Mouse (Mus musculus) midbrain, embryonic 14.5 days (tissue): ENCODE measurements around the gene Casz1. TPM values are rescaled to one million over a fixed set of nuclear protein-coding genes. Genes with fewer than 3 reads are reported as not detected.

Experiments used
- ATAC-seq: fragments of 200-750 bp; cut with Nextera tagmentation; 2 replicates; pipeline ENCODE4 v1.8.0; 2017; ENCODE audit warnings: moderate number of reproducible peaks, moderate library complexity; ENCODE audit not compliant: low FRiP score, low TSS enrichment
- DNase-seq: peaks from one replicate; pipeline ENCODE4 v3.0.0-alpha.2; 2015
- H3K27ac ChIP-seq: fragments of 300-500 bp; sonication (generic); replicated peaks from 2 replicates; pipeline ENCODE4 v1.5.1; 2014; ENCODE audit warnings: mild to moderate bottlenecking, low read depth, low read length, moderate library complexity
- H3K27me3 ChIP-seq: fragments of 300-500 bp; sonication (generic); 2 replicates; pipeline ENCODE4 v1.6.1; 2014; ENCODE audit warnings: low read length, control low read depth, mixed read lengths; ENCODE audit not compliant: control insufficient read depth, insufficient read depth
- H3K36me3 ChIP-seq: fragments of 300-500 bp; sonication (generic); 2 replicates; pipeline ENCODE4 v1.6.1; 2014; ENCODE audit warnings: low read length, control low read depth; ENCODE audit not compliant: control insufficient read depth, insufficient read depth
- H3K4me1 ChIP-seq: fragments of 300-500 bp; sonication (generic); 2 replicates; pipeline ENCODE4 v1.6.1; 2014; ENCODE audit warnings: mild to moderate bottlenecking, antibody characterized with exemption, low read length, control low read depth; ENCODE audit not compliant: control insufficient read depth, insufficient read depth
- H3K4me2 ChIP-seq: fragments of 300-500 bp; sonication (generic); 2 replicates; pipeline ENCODE4 v1.6.1; 2014; ENCODE audit warnings: mild to moderate bottlenecking, low read length, moderate library complexity
- H3K4me3 ChIP-seq: fragments of 300-500 bp; sonication (generic); replicated peaks from 2 replicates; pipeline ENCODE4 v1.5.1; 2014; ENCODE audit warnings: low read depth, low read length
- H3K9ac ChIP-seq: fragments of 300-500 bp; sonication (generic); replicated peaks from 2 replicates; pipeline ENCODE4 v1.6.1; 2014; ENCODE audit warnings: mild to moderate bottlenecking, low read length, moderate library complexity
- H3K9me3 ChIP-seq: fragments of 300-500 bp; sonication (generic); 2 replicates; pipeline ENCODE4 v1.6.1; 2016; ENCODE audit warnings: low read length, control low read depth, mixed read lengths; ENCODE audit not compliant: control insufficient read depth
- WGBS: fragments of 180-500 bp; shearing (Covaris S2); extraction: QIAGEN DNeasy Blood & Tissue Kit; methylation state at CpG from one replicate; pipeline ENCODE4 v1.1.7; 2014; 5-methylcytosine and 5-hydroxymethylcytosine counted together
- polyA plus RNA-seq: library from polyadenylated mRNA; unstranded; fragments of >200 nt; fragmentation: Nextera tagmentation; extraction: Ambion mirVana; gene quantifications from 2 replicates; pipeline ENCODE4 v1.2.1, GENCODE M21; 2014

Gene Casz1
- polyA plus RNA-seq, 1 experiment from 2014 or later = 3.1 TPM

DNA sequence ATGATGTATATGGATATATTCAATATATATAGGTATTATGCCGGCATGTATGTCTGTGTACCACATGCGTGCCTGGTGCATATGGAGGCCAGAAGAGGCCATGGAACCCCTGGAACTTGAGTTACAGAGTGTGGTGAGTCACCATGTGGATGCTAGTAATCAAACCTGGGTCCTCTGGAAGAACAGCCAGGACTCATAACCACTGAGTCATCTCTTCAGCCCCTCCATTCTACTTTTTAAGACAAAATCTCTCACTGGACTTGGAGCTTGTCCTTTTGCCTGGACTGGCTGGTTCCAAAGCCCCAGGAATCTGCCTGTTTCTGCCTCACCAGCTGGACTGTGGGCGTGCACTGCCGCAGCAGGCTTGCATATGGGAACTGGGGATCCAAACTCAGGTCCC is 66.3 kb downstream of the Casz1 start:
- no peak for ATAC-seq
- whole genome bisulfite sequencing = 93% methylated on average over 4 of the region's 4 CpGs
- Histone ChIP-seq H3K4me2 (no peak overlapping the region), H3K9ac (no peak overlapping the region), H3K27me3 (peaks cover 71% of the 10 kb centered on the region), H3K36me3 (no peaks in the 10 kb centered on the region), H3K4me3 (no peak overlapping the region), H3K27ac (no peak overlapping the region), H3K9me3 (no peaks in the 10 kb centered on the region), H3K4me1 (peaks cover 17% of the 10 kb centered on the region)
- DNase-seq = no peak

- Histone ChIP-seq H3K9me3 (no peaks in the 10 kb centered on the region), H3K4me1 (peaks cover 17% of the 10 kb centered on the region), H3K4me2 (no peak overlapping the region), H3K4me3 (no peak overlapping the region), H3K27me3 (peaks cover 67% of the 10 kb centered on the region), H3K9ac (no peak overlapping the region), H3K36me3 (no peaks in the 10 kb centered on the region), H3K27ac (no peak overlapping the region)
- DNase-seq (peak; percentile 78), ATAC-seq (peak; percentile 44; the same call in 1 of the 2 replicates)
- 30% methylated on average over 10 of the region's 10 CpGs for WGBS
These were observed 67.6 kb downstream of the Casz1 start for GRCm38 (mm10) chr4:148871751-148872334.

DNA sequence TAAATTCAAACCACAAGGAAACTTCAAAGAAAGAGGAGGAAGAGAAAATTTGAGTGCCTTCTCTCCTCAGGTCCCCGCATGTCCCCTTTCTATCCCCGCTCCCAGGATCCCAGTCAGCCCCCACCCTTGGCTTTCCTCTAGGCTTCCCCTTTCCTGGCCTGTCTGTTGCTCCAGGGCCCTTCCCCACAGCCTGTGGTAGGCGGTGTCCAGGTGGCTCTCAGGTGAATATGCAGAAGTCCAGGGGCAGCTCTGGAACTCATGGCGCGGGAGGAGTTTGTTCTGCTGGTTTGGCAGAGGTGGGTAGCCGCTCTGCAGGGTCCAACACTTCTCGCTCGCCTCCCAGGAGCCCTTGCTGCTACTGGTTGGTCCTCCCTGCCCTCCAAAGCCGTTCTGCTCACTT is 68.1 kb downstream of the Casz1 start:
- H3K4me2 ChIP-seq = no peak overlapping the region
- no peaks in the 10 kb centered on the region for H3K36me3 ChIP-seq
- 79% methylated on average over 9 of the region's 9 CpGs for WGBS
- ATAC-seq (no peak), DNase-seq (no peak)
- H3K9ac ChIP-seq = no peak overlapping the region
- H3K4me1 ChIP-seq = peaks cover 13% of the 10 kb centered on the region
- H3K4me3 ChIP-seq = no peak overlapping the region
- peaks cover 71% of the 10 kb centered on the region for H3K27me3 ChIP-seq
- no peak overlapping the region for H3K27ac ChIP-seq
- no peaks in the 10 kb centered on the region for H3K9me3 ChIP-seq

DNA sequence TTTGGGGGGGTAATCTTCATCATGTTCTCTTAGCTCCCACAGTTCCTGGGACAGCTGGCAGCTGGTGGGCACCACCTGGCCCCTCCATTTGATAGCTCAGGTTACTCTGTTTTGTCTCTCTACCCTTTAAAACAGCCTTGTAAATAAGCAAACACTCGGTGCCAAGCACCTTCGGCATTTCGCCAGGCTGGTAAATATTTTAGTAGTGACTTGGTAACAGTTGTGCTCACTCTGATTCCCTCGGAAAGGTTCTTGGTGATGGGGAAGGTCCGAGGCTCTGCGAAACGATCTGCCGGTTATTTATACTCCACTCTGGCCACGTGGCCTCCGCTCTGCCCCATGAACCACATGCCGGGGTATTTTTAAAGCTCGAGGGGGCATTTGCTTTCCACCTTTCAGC is 68.6 kb downstream of the Casz1 start:
- H3K9ac ChIP-seq = no peak overlapping the region
- H3K4me2 ChIP-seq = no peak overlapping the region
- 79% methylated on average over 12 of the region's 12 CpGs for WGBS
- no peaks in the 10 kb centered on the region for H3K9me3 ChIP-seq
- no peak for ATAC-seq
- no peak for DNase-seq
- H3K27me3 ChIP-seq = peaks cover 71% of the 10 kb centered on the region
- no peak overlapping the region for H3K4me3 ChIP-seq
- no peaks in the 10 kb centered on the region for H3K36me3 ChIP-seq
- H3K27ac ChIP-seq = no peak overlapping the region
- peaks cover 9% of the 10 kb centered on the region for H3K4me1 ChIP-seq

DNA sequence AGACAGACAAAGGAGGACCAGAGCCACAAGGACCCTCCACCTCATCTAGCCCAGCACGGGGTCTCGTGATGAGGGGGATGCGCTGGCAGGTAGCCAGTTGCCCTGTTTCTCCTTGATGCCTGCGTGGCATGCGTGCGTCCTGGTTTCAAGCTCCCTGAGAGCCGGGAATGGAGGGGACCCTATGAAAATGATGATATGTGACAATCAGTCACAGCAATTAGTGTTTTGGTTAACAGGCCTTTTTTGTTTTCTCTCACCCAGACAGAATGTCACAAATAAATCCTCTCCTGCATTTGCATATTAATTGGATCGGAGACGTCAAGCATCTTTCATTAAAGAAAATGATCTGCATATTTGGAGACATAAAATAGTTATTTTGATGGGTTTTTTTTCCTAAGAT is 71.9 kb downstream of the Casz1 start:
- no peaks in the 10 kb centered on the region for H3K36me3 ChIP-seq
- WGBS = 55% methylated on average over 9 of the region's 9 CpGs
- no peak overlapping the region for H3K4me3 ChIP-seq
- H3K27me3 ChIP-seq = peaks cover 72% of the 10 kb centered on the region
- peaks cover 13% of the 10 kb centered on the region for H3K4me1 ChIP-seq
- 0 out of 2 replicates have a peak overlapping the region, but pooled peaks have one; percentile 49 for H3K27ac ChIP-seq
- ATAC-seq = no peak
- peak; percentile 44 for DNase-seq
- H3K9ac ChIP-seq = no peak overlapping the region
- no peak overlapping the region for H3K4me2 ChIP-seq
- H3K9me3 ChIP-seq = no peaks in the 10 kb centered on the region

- H3K27me3 ChIP-seq = peaks cover 74% of the 10 kb centered on the region
- no peak for ATAC-seq
These were observed 72.6 kb downstream of the Casz1 start for GRCm38 (mm10) chr4:148876867-148877266.

DNA sequence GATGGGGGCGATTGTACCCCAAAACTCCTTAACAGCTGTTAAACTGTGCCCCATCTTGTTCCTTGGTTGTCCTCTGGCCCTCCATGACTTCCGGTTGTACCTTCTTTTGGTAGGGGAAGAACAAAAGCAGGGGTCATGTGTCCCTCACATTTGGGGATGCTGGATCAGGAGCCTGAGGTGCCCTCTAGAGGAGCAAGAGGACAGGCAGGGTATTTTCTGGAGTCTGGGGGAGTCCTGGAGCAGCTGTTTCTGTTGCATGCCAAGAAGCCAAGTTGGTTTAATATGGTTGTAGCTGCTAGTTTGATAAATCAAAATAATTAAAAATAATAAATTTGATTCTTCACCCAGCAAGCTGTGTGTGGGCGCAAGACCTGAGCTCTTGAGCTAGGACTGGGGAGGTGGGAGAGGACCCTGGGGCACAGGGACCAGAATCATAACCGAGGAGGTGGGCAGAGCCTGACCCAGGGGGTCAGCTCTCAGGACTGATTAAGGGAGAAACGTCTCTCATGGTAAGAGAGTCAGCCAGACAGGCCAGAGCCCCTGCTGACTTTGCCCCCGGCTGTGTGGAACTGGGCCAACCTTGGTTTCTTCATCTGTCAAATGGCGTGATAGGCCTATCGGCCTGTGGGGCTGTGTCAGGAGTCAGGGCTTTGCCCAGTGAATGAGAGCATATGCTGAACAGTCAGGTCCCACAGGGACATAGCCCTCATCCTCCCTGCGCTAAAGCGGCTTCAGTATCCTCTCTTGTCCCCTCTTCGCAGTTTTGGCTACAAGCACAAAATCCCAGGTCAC is 74.2 kb downstream of the Casz1 start:
- Histone ChIP-seq H3K36me3 (no peaks in the 10 kb centered on the region), H3K27me3 (peaks cover 65% of the 10 kb centered on the region), H3K9me3 (no peaks in the 10 kb centered on the region), H3K4me1 (peaks cover 21% of the 10 kb centered on the region), H3K27ac (no peak overlapping the region), H3K9ac (no peak overlapping the region; the same call in 1 of the 2 replicates), H3K4me3 (no peak overlapping the region), H3K4me2 (no peak overlapping the region)
- WGBS = 39% methylated on average over 11 of the region's 11 CpGs
- no peak for DNase-seq
- ATAC-seq = no peak

More at GRCm38 (mm10) chr4:148876867-148877266, 72.6 kb downstream of the Casz1 start:
- 92% methylated on average over 8 of the region's 8 CpGs for WGBS
- Histone ChIP-seq H3K4me2 (no peak overlapping the region), H3K27ac (no peak overlapping the region; the same call in 1 of the 2 replicates), H3K36me3 (no peaks in the 10 kb centered on the region), H3K4me1 (peaks cover 13% of the 10 kb centered on the region), H3K4me3 (no peak overlapping the region), H3K9ac (no peak overlapping the region), H3K9me3 (no peaks in the 10 kb centered on the region)
- DNase-seq = no peak

DNA sequence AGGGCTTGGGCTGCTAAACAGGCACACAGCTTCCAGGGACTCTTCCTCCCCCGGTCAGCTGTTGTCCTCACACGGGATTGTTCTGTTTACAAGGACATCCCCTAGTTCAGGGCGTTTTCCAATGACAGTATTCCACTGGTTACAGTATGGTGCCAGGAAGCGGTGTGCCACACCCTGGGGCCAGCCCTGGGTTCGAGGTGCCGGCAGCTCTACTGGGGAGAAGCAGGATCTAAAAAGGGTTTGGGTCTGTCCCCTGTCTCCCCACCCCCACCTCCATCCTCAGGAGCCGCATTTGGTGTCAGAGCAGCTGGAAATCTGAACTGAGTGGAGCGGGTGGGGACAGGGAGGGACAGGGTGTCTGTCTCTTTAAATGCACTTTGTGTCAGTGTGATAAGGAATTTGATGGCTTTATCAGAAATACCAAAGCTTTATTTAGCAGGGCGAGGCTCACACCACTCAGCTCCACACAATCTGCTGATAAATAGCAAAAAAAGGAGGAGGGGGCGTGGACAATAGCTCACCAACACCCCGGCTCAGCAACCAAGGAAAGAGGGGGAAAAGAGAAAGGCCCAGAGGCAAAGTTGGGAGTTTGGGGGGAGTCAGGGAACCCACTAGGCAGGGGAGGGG is 74.9 kb downstream of the Casz1 start:
- Histone ChIP-seq H3K9me3 (no peaks in the 10 kb centered on the region), H3K9ac (no peak overlapping the region; the same call in 1 of the 2 replicates), H3K27ac (no peak overlapping the region), H3K36me3 (no peaks in the 10 kb centered on the region), H3K4me3 (no peak overlapping the region), H3K4me1 (peaks cover 21% of the 10 kb centered on the region), H3K27me3 (peaks cover 58% of the 10 kb centered on the region), H3K4me2 (no peak overlapping the region)
- ATAC-seq = no peak
- DNase-seq = no peak
- 49% methylated on average over 11 of the region's 11 CpGs for WGBS
